7 mouse cellular contexts compared by ENCODE assay signal in genomic region chr19:33761287-33762086, GRCm38 (mm10). TPM values are rescaled to one million over a fixed set of nuclear protein-coding genes. Genes with fewer than 3 reads are reported as not detected.
DNase-seq lines count a peak whose midpoint lies in the region; ATAC-seq and TF ChIP-seq lines count a peak whose summit lies in the region.
"Not testable (repeated sequence)": the region's sequence is repeated elsewhere in the genome, so short reads cannot be mapped to it uniquely, and the experiment has no call there.

Gene Lipo3, minus strand, starts transcription at chr19:33761951.

- H3K9ac ChIP-seq in forebrain, embryonic 12.5 days; heart, embryonic 16.5 days (ENCODE audit: low read length); kidney, postnatal 0 days (ENCODE audit: low read depth, low read length); midbrain, embryonic 15.5 days: not testable (repeated sequence)

- 34% methylated on average over 13 of the region's 41 CpGs for WGBS in forebrain, embryonic 12.5 days
- WGBS in heart, embryonic 16.5 days, result 32% methylated on average over 12 of the region's 41 CpGs
- 35% methylated on average over 12 of the region's 41 CpGs for WGBS in kidney, postnatal 0 days
- whole genome bisulfite sequencing in midbrain, embryonic 15.5 days, result 38% methylated on average over 14 of the region's 41 CpGs

- not testable (repeated sequence) for H3K4me3 ChIP-seq in forebrain, embryonic 12.5 days (replicated peaks); kidney, postnatal 0 days (replicated peaks; ENCODE audit: low read depth, low read length)
- H3K4me3 ChIP-seq in heart, embryonic 16.5 days (ENCODE audit: low read length), result peak within 1 kb of the TSS; percentile 33
- peak within 1 kb of the TSS; percentile 21 for H3K4me3 ChIP-seq in midbrain, embryonic 15.5 days

- peak; percentile 95 for ATAC-seq in cerebellum, adult (ENCODE audit: insufficient number of reproducible peaks, low FRiP score, low TSS enrichment)
- ATAC-seq in forebrain, embryonic 12.5 days (ENCODE audit: low FRiP score), result peak; percentile 95
- peak; percentile 89 for ATAC-seq in heart, embryonic 16.5 days (replicated peaks; ENCODE audit: extremely low read depth, insufficient read depth, low FRiP score)
- ATAC-seq in kidney, postnatal 0 days (replicated peaks; ENCODE audit: low FRiP score, low read depth), result peak; percentile 89
- ATAC-seq in midbrain, embryonic 15.5 days (replicated peaks), result peak; percentile 99

- not testable (repeated sequence) for TF ChIP-seq CTCF in kidney, postnatal 0 days (IDR thresholded peaks at IDR 0.05; ENCODE audit: low read depth)

- H3K4me1 ChIP-seq in forebrain, embryonic 12.5 days; heart, embryonic 16.5 days (ENCODE audit: control insufficient read depth, insufficient read depth, low read length); kidney, postnatal 0 days (replicated peaks; ENCODE audit: insufficient read depth, low read length); midbrain, embryonic 15.5 days: not testable (repeated sequence)

- not testable (repeated sequence) for DNase-seq in kidney, postnatal 0 days (ENCODE audit: low spot score)
- DNase-seq in liver, result peak; percentile 3
- DNase-seq in spleen, postnatal 4 days (ENCODE audit: low spot score in 2 of 2), result peak; percentile 16 to 66

- not testable (repeated sequence) for H3K9me3 ChIP-seq in forebrain, embryonic 12.5 days; heart, embryonic 16.5 days (replicated peaks; ENCODE audit: control insufficient read depth, low read length); kidney, postnatal 0 days (replicated peaks; ENCODE audit: low read length); midbrain, embryonic 15.5 days

- peak within 1 kb of the TSS; percentile 21 for H3K4me2 ChIP-seq in forebrain, embryonic 12.5 days
- H3K4me2 ChIP-seq in heart, embryonic 16.5 days (ENCODE audit: low read depth, low read length), result peak within 1 kb of the TSS; percentile 42
- H3K4me2 ChIP-seq in kidney, postnatal 0 days (ENCODE audit: low read length), result not testable (repeated sequence)
- H3K4me2 ChIP-seq in midbrain, embryonic 15.5 days, result peak within 1 kb of the TSS; percentile 43

- not testable (repeated sequence) for H3K36me3 ChIP-seq in forebrain, embryonic 12.5 days (replicated peaks); heart, embryonic 16.5 days (ENCODE audit: control insufficient read depth, insufficient read depth); kidney, postnatal 0 days (ENCODE audit: insufficient read depth, low read length); midbrain, embryonic 15.5 days (replicated peaks)

- not testable (repeated sequence) for H3K27ac ChIP-seq in forebrain, embryonic 12.5 days; heart, embryonic 16.5 days (ENCODE audit: low read length); kidney, postnatal 0 days; midbrain, embryonic 15.5 days

- not testable (repeated sequence) for H3K27me3 ChIP-seq in forebrain, embryonic 12.5 days; heart, embryonic 16.5 days (ENCODE audit: control insufficient read depth, insufficient read depth, low read length); kidney, postnatal 0 days (ENCODE audit: insufficient read depth, low read length); midbrain, embryonic 15.5 days (replicated peaks)

RNA-seq across cellular contexts. Expression of gene Lipo3, which starts in this region (rescaled TPM):
- polyA plus RNA-seq in forebrain, embryonic 12.5 days (2016; fragmentation: Nextera tagmentation; extraction: Ambion mirVana), result 10.5 and 11.8 TPM in 2 replicates
- 12.3 and 15.2 TPM in 2 replicates for polyA plus RNA-seq in heart, embryonic 16.5 days (2015; fragmentation: Nextera tagmentation; extraction: Ambion mirVana)
- 20.9 and 21.9 TPM in 2 replicates for polyA plus RNA-seq in kidney, postnatal 0 days (2015; fragmentation: Nextera tagmentation; extraction: Ambion mirVana)
- 12.8 and 12.9 TPM in 2 replicates for polyA plus RNA-seq in midbrain, embryonic 15.5 days (2015; fragmentation: Nextera tagmentation; extraction: Ambion mirVana)
